Mouse (Mus musculus) layer of hippocampus, adult 9-11 months (tissue): ENCODE measurements at regions not wholly inside any gene's neighbourhood (a gene's known extent, or its start where the extent isn't known, plus 50 kb on each side); places are given as distances from the start of the nearest gene placed in this dataset.

Experiments used
- DNase-seq: peaks from one replicate; pipeline ENCODE4 v3.0.0; 2022

GRCm38 (mm10) chr16:74739194-74740135 lies 327.8 kb upstream of the Robo2 start:
- DNase-seq, result no peak

GRCm38 (mm10) chr16:74732940-74733776 lies 321.5 kb upstream of the Robo2 start:
- DNase-seq, result no peak

- no peak for DNase-seq
Measured at GRCm38 (mm10) chr16:74730169-74730794, 318.7 kb upstream of the Robo2 start.

GRCm38 (mm10) chr16:74723217-74723616 lies 311.6 kb upstream of the Robo2 start:
- no peak for DNase-seq

- no peak for DNase-seq
Measured at GRCm38 (mm10) chr16:74718154-74718553, 306.5 kb upstream of the Robo2 start.

- no peak for DNase-seq
Measured at GRCm38 (mm10) chr16:74717622-74718021, 306.0 kb upstream of the Robo2 start.

- no peak for DNase-seq
Measured at GRCm38 (mm10) chr16:74714950-74715349, 303.3 kb upstream of the Robo2 start.

- no peak for DNase-seq
Measured at GRCm38 (mm10) chr16:74712515-74712914, 300.9 kb upstream of the Robo2 start.

- DNase-seq, result no peak
Measured at GRCm38 (mm10) chr16:74702067-74702466, 290.4 kb upstream of the Robo2 start.

GRCm38 (mm10) chr16:74683371-74683770 lies 271.7 kb upstream of the Robo2 start:
- DNase-seq, result no peak

GRCm38 (mm10) chr16:74675586-74675985 lies 264.0 kb upstream of the Robo2 start:
- DNase-seq, result no peak

- DNase-seq, result no peak
Measured at GRCm38 (mm10) chr16:74671466-74671865, 259.8 kb upstream of the Robo2 start.

GRCm38 (mm10) chr16:74664337-74664736 lies 252.7 kb upstream of the Robo2 start:
- DNase-seq, result no peak

- no peak for DNase-seq
Measured at GRCm38 (mm10) chr16:74651244-74651643, 239.6 kb upstream of the Robo2 start.

GRCm38 (mm10) chr16:74649207-74649606 lies 237.6 kb upstream of the Robo2 start:
- no peak for DNase-seq

- no peak for DNase-seq
Measured at GRCm38 (mm10) chr16:74648384-74648783, 236.8 kb upstream of the Robo2 start.

- no peak for DNase-seq
Measured at GRCm38 (mm10) chr16:74644750-74645366, 233.2 kb upstream of the Robo2 start.

GRCm38 (mm10) chr16:74639805-74640204 lies 228.2 kb upstream of the Robo2 start:
- no peak for DNase-seq

- no peak for DNase-seq
Measured at GRCm38 (mm10) chr16:74637638-74638037, 226.0 kb upstream of the Robo2 start.

GRCm38 (mm10) chr16:74625783-74626182 lies 214.2 kb upstream of the Robo2 start:
- no peak for DNase-seq

- DNase-seq, result no peak
Measured at GRCm38 (mm10) chr16:74612072-74612471, 200.4 kb upstream of the Robo2 start.

- DNase-seq, result no peak
Measured at GRCm38 (mm10) chr16:74609564-74609963, 197.9 kb upstream of the Robo2 start.

GRCm38 (mm10) chr16:74598361-74598760 lies 186.7 kb upstream of the Robo2 start:
- DNase-seq, result no peak
